Mouse (Mus musculus) myocyte (in vitro differentiated cells): ENCODE results near the gene D17H6S53E.

Experiments
- CEBPB ChIP-seq: IDR thresholded peaks from 2 replicates; pipeline ENCODE4 v1.6.1; 2011; ENCODE audit warnings: mild to moderate bottlenecking, moderate library complexity; ENCODE audit not compliant: poor library complexity, insufficient read depth, severe bottlenecking
- POLR2A ChIP-seq: IDR thresholded peaks from one replicate; pipeline ENCODE4 v1.6.1; 2011; ENCODE audit warnings: low read depth, mild to moderate bottlenecking, control low read depth, moderate library complexity; ENCODE audit not compliant: insufficient read length
- POLR2AphosphoS2 ChIP-seq: IDR thresholded peaks from one replicate; pipeline ENCODE4 v1.6.1; 2011; ENCODE audit warnings: low read depth, control low read depth; ENCODE audit not compliant: insufficient read length

DNA sequence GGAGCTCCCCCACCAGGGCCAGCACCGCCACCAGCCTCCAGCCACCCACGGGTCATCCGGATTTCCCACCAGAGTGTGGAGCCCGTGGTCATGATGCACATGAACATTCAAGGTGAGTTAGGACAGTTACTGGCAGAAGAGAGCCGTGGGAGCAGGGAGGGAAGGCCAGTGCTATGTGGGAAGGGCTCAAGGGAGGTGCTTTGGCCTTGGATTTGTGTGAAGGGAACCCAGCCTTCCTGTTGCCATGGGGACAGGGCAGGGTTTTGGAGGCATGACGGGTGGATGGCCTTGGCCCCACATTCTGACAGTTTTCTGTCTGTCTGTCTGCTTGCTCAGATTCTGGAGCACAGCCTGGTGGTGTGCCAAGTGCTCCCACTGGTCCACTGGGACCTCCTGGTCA is 15.8 kb downstream of the D17H6S53E start:
- TF ChIP-seq POLR2A (no peak), CEBPB (no peak), POLR2AphosphoS2 (no peak)
